Mouse (Mus musculus) erythroblast, embryonic 14.5 days (primary cell): ENCODE measurements at regions not wholly inside any gene's neighbourhood (a gene's known extent, or its start where the extent isn't known, plus 50 kb on each side); places are given as distances from the start of the nearest gene placed in this dataset.

Experiments used
- GATA1 ChIP-seq: IDR thresholded peaks from 2 replicates; pipeline ENCODE4 v1.6.1; 2012; ENCODE audit warnings: low read length, inconsistent platforms, mixed read lengths
- TAL1 ChIP-seq: IDR thresholded peaks from 3 replicates; pipeline ENCODE4 v1.6.1; 2012; ENCODE audit warnings: low read length, inconsistent platforms, mixed read lengths

GRCm38 (mm10) chr1:120851860-120852503 is 249.8 kb downstream of the En1 start:
- TF ChIP-seq GATA1 (no peak), TAL1 (no peak)
